Mouse (Mus musculus): ENCODE results near the gene Arrdc3.
"Not testable (repeated sequence)": the region's sequence is repeated elsewhere in the genome, so short reads cannot be mapped to it uniquely, and the experiment has no call there.

Gene Arrdc3

GRCm38 (mm10) chr13:80883190-80883589 lies at the start of gene Arrdc3:
Arrdc3 (plus strand) TSS chr13:80883384.
- peak; percentile 99 for DNase-seq (ENCODE audit: extremely low read depth, insufficient read length, low spot score)

GRCm38 (mm10) chr13:80862215-80862614 lies 21.0 kb upstream of the Arrdc3 start:
- DNase-seq (ENCODE audit: extremely low read depth, insufficient read length, low spot score) = no peak

- peak; percentile 41 for DNase-seq (ENCODE audit: extremely low read depth, insufficient read length, low spot score)
These were observed 19.0 kb upstream of the Arrdc3 start for GRCm38 (mm10) chr13:80864195-80864594.

GRCm38 (mm10) chr13:80875126-80875525 lies 8.1 kb upstream of the Arrdc3 start:
- DNase-seq (ENCODE audit: extremely low read depth, insufficient read length, low spot score) = no peak

- DNase-seq (ENCODE audit: extremely low read depth, insufficient read length, low spot score) = no peak
These were observed 2.4 kb upstream of the Arrdc3 start for GRCm38 (mm10) chr13:80880756-80881155.

- DNase-seq (ENCODE audit: extremely low read depth, insufficient read length, low spot score) = peak; percentile 36
These were observed 1.3 kb upstream of the Arrdc3 start for GRCm38 (mm10) chr13:80881722-80882500.

- DNase-seq (ENCODE audit: extremely low read depth, insufficient read length, low spot score) = peak; percentile 68
These were observed 458 bp upstream of the Arrdc3 start for GRCm38 (mm10) chr13:80882716-80883135.

GRCm38 (mm10) chr13:80883649-80884376 lies 629 bp downstream of the Arrdc3 start:
- DNase-seq (ENCODE audit: extremely low read depth, insufficient read length, low spot score) = peak; percentile 26

GRCm38 (mm10) chr13:80884377-80884983 lies 1.3 kb downstream of the Arrdc3 start:
- DNase-seq (ENCODE audit: extremely low read depth, insufficient read length, low spot score) = peak; percentile 45

- peak; percentile 97 for DNase-seq (ENCODE audit: extremely low read depth, insufficient read length, low spot score)
These were observed 2.1 kb downstream of the Arrdc3 start for GRCm38 (mm10) chr13:80885103-80885833.

GRCm38 (mm10) chr13:80885834-80886663 lies 2.9 kb downstream of the Arrdc3 start:
- DNase-seq (ENCODE audit: extremely low read depth, insufficient read length, low spot score) = peak; percentile 99

- DNase-seq (ENCODE audit: extremely low read depth, insufficient read length, low spot score) = peak; percentile 13
These were observed 3.6 kb downstream of the Arrdc3 start for GRCm38 (mm10) chr13:80886664-80887210.

- no peak for DNase-seq (ENCODE audit: extremely low read depth, insufficient read length, low spot score)
These were observed 4.7 kb downstream of the Arrdc3 start for GRCm38 (mm10) chr13:80887842-80888241.

GRCm38 (mm10) chr13:80894928-80895327 lies 11.7 kb downstream of the Arrdc3 start:
- DNase-seq (ENCODE audit: extremely low read depth, insufficient read length, low spot score) = not testable (repeated sequence)

GRCm38 (mm10) chr13:80897411-80897810 lies 14.2 kb downstream of the Arrdc3 start:
- no peak for DNase-seq (ENCODE audit: extremely low read depth, insufficient read length, low spot score)

- no peak for DNase-seq (ENCODE audit: extremely low read depth, insufficient read length, low spot score)
These were observed 14.9 kb downstream of the Arrdc3 start for GRCm38 (mm10) chr13:80898095-80898494.

- DNase-seq (ENCODE audit: extremely low read depth, insufficient read length, low spot score) = no peak
These were observed 16.3 kb downstream of the Arrdc3 start for GRCm38 (mm10) chr13:80899435-80900029.

GRCm38 (mm10) chr13:80901432-80901831 lies 18.2 kb downstream of the Arrdc3 start:
- no peak for DNase-seq (ENCODE audit: extremely low read depth, insufficient read length, low spot score)

- peak; percentile 18 for DNase-seq (ENCODE audit: extremely low read depth, insufficient read length, low spot score)
These were observed 19.6 kb downstream of the Arrdc3 start for GRCm38 (mm10) chr13:80902796-80903195.
